Mouse (Mus musculus) adrenal gland, postnatal 10 days (tissue): ENCODE results near the gene Fbxl15. TPM values are rescaled to one million over a fixed set of nuclear protein-coding genes. Genes with fewer than 3 reads are reported as not detected.

Experiments used
- DNase-seq: peaks from one replicate; pipeline ENCODE4 v3.0.0; 2021; ENCODE audit warnings: mixed read lengths
- microRNA-seq: library from miRNA; unstranded; fragments of <30 nt; microRNA quantifications from one replicate; pipeline ENCODE4 v1.2.0, GENCODE M21; 2021
- total RNA-seq, 2 experiments: library from RNA; stranded (reverse); gene quantifications; 2 replicates each; pipeline ENCODE4 v1.2.3; 2021

The Fbxl15 gene
- total RNA-seq, 2 experiments from 2014 or later, result 8.9 to 10.5 TPM

DNA sequence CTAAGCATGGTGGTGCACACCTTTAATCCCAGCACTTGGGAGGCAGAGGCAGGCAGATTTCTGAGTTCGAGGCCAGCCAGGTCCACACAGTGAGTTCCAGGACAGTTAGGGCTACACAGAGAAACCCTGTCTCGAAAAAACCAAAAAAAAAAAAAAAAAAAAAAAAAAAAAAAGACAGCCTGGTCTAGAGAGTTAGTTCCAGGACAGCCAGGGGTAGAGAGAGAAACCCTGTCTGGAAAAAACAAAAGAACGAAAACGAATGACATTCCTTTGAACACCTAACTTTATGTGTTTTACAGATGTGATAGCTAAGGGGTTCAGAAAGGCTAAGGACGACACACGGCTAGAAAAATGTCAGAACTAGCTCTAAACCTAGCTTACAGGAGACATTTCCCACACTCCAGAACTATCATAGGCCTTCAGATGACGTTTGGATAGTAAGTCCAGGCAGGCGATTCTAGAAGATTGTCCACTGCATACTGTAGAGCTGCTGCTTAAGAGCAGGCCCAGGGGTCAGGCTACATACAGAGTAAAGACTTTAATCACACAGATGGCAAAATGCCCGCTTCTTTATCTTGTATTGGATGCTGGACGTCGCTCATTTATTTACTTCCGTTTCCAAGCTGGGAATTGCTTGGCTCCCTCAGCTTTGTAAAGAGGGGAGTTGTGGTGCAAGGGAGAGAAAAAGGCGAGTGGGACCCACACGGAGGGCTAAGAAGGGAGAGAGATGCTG, 20.1 kb downstream of the Fbxl15 start:
- no peak for DNase-seq

DNA sequence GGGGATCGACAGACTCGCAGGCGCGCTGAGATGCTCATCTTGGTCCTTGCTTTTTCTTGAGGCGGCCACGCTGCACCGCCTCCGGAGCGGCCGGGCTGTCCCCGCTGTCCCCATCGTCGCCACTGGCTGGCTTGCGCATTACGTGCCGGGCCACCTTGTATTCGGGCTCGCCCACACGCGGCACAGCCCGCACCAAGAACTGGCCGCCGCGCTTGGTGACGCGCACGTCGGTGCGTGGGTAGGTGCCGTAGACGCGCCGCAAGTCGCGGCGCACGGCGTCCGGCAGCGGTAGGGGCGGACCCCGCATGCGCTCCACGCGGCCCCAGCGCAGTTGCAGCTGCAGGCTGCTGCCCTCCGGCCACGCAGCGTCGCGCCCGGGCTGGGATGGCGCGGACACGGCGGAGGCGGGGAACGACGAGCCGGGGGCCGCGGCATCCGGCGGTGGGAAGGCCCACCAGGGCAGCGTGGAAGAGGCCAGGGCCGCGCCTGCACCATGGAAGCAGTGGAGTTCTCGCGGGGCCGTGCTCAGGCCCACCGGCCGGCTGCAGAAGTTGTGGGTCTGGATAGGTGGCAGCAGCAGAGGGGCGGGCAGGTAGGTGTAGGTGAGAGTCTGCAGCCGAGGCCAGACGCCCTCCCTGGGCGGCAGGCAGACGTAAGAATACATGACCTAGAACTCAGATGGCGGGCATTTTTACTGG, 20.9 kb downstream of the Fbxl15 start:
- DNase-seq, result peak; percentile 88

DNA sequence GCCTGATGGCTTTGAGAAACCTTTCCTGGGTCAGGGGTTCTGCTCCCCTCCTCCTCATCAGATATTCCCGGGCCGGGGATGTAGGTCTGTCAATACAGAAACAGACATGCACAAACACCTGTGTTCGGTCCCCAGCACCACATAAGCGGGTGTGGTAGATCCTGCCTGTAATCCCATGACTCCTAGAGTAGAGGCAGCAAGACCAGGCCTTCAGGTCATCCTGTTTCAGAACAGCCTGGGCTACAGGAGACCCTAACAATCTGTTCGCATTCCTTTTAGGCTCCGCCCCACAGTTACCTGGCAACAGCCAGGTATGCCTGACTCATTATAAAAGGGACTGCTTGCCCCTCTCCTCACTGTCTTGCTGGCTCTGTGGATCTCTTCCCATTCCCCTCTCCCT, 21.6 kb downstream of the Fbxl15 start:
- no peak for DNase-seq

DNA sequence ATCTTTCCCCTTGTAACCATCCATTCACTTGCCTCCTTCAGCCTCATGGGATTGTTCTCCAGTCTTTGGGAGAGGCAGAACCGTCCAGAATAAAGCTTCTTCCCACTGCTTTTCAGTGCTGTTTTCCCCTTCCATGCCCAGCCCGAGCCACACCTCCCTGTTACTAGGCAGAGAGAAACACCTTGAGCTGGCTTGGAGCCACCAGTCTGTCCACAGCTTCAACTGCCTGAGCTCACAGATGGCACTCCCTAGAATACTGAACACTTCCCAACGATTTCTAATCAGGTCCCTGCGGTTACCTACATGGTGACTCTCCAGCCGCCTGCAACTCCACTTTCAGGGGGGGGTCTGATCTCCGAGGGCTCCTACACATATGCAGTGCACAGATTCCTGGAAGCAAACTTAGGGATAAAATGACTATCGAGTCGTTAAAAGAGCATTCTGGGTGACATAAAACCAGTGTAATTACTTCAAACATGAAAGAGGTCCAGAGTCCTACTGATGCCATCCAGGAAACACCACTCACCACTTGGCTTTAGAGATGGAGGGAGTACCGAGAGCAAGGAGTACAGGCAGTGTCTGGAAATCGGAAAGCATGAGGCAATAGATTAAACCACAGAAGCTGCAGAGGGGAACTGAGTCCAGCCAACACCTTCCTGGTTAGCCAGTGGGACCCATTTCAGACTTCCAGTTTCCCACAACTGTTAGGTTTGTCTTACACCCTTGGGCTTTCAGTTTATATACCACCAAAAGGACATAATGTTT, 22.4 kb downstream of the Fbxl15 start, which contains the start of gene 2310034G01Rik:
TSS of gene 2310034G01Rik (minus strand) at position 135 of the 765 bp plus-strand sequence.
- DNase-seq, result no peak

DNA sequence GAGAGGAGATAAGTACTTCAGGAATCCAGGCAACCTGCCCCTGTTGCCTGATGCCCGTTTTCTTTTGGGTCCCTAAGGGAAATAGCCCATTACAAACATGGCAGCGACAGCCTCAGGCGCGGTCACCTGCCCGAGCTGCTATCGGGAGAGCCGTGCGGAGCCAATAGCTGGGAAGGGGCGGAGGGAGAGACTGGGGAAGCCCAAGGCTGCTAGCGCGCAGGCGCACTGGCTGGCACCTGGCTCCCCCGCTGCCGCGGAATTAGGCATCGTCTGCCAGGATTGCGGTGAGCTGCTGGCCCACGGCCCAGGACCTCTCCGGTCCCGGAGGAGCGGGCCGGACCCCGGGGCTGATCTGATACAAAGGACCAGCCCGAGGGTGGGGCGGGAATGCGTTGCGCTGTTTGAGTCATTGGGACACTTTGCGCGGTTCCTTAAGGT, 28.7 kb downstream of the Fbxl15 start:
- DNase-seq, result peak; percentile 89

DNA sequence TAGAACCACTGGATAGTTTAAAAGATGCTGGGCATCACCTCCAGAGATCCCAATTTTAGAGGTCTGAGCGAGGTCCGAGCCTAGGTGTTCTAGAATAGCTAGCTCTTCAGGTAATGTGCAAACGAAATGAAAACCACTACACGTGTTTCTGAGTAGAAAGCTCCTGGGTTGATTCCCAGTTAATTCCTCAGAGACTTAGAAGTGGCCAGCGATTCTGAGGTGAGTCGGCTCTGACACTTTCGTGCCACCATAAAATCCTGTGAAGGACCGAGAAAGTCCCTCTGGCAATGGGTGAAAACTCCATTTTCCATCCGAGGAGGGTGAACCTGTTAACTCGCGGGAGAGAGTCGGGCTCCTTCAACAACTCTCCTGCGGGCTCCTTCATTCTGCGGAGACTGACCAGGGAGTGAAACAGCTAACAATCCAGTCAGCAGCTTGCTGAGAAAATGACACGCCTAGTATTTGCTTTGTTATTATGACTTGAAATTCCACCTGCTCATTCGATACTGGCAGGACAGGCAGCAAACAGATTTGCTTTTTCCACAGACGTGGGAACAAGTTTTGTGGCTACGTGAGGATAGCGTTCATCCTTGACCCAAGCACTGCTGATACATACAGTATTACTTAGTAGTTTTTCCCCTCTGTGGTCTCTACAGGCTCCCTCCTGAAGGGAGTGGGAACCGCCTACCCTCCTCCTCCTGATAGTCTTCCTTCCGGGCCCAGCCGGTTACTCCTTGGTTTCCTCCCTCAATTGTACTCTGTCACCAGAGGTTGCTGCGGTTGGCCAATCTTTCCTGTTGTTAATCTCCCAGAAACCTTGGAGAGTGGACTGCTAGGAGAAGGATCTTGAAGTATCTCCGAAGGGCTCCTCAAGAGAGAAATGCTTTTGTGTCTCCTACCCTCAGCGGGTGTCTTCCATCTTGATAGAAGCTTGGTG, 29.6 kb downstream of the Fbxl15 start:
- DNase-seq, result no peak

DNA sequence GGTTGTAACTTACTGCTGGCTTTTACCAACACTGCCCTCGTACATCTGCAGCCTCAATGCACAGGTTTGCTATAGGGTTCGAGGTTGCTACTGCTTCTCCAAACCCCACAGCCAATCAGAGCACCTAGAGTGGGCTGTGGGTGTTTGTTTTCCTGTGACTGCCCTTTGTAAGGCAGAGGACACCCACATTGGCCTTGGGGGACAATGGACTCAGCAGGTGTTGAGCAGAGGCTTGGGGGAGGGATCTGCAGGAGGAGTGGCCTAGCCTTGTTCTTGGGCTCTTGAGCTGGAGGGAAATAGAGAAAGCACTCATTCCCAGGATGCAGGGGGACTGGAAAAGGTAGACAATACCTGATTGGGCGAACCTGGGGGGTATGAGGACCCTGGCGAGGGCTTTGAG, 30.4 kb downstream of the Fbxl15 start:
- no peak for DNase-seq

DNA sequence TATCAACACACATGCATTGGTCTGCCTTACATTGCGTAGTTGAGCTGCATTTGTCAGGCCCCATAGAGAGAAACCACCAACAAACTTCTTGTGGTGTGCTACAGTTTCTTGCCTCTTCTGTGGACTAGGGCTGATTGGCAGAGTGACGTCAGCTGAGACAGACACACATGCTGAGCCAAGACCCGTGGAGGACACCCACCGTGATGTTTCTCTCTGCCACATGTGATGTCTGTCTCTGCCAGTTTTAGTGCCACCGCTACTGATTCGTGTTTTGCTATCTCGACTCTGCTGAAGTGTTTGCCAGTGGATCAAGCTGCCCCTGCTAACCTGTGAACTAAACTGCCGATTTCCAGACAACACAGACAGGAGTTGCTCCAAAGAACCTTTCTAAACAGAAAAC, 34.1 kb downstream of the Fbxl15 start:
- DNase-seq, result no peak

DNA sequence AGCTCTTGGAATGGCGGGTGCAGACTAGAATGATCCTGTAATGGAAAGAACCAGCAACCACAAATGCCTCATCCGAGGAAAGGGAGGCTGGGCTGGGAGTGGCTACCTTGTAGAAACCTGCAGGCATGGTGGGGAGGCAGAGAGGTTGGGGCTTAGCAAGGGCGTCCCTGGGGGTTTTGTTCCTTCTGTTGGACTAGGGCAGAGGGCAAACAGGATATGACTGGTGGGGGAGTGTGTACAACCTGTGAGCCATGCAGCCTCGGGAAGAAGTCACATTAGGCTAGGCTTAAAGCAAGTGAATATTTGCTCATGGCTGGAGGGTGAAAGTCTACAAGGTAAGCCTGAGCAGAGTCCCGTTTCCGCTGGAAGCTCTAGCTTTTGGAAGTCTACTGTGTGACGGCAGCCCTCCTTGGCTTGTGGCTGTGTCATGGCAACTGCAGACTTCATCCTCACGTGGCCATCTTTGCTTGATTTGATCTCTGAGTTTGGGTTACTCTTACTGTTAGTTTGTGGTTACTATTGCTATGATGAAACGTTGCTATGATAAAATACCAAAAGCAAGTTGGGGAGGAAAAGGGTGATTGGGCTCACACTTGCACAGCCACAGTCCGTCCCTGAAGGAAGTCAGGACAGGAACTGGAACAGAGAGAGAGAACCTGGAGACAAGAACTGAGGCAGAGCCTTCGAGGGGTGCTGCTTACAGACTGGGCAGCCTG, 35.5 kb downstream of the Fbxl15 start:
- no peak for DNase-seq

DNA sequence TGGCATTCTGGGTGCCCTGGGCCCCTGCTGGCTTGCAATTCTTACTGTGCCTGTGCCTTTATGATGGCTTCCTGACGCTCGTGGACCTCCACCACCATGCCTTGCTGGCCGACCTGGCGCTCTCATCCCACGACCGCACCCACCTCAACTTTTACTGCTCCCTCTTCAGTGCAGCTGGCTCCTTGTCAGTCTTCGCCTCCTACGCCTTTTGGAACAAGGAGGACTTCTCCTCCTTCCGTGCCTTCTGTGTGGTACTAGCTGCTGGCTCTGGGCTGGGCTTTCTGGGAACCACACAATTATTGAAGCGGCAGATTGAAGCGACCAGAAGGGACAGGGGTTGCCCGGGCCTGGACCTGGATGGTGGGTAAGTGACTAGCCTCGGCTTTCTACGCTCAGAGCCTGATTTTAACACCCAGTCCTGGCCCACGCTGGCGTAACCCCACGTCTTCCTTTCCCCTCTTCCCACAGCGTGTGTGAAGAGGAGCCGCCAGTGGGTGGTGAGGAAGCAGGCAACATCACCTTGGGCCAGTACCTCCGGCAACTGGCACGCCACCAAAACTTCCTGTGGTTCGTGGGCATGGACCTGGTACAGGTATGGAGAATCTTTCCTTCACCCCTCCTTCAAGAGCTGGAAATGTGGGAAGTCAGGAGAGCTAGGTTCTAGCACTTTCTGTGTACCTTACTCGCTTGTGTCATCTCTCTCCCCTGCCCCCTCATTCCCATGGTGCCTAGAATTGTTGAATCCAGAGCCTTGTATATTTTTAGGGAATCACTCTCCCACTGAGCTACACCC, 40.0 kb downstream of the Fbxl15 start:
- no peak for DNase-seq

DNA sequence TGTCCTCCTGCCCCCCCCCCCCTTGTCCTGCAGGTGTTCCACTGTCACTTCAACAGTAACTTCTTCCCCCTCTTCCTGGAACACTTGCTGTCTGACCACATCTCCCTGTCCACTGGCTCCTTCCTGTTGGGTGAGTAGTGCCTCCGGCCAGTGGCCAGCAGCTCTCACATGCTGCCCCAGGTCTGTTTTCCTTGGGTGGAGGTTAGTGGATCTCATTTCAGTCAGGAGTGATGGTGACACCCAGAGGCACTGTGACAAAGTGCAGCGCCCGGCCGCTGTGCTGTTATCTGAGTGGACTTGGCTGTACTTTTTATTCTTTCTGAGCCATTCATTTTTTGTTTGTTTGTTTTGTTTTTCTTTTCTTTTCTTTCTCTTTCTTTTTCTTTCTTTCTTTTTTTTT, 41.2 kb downstream of the Fbxl15 start:
- DNase-seq, result peak; percentile 77

DNA sequence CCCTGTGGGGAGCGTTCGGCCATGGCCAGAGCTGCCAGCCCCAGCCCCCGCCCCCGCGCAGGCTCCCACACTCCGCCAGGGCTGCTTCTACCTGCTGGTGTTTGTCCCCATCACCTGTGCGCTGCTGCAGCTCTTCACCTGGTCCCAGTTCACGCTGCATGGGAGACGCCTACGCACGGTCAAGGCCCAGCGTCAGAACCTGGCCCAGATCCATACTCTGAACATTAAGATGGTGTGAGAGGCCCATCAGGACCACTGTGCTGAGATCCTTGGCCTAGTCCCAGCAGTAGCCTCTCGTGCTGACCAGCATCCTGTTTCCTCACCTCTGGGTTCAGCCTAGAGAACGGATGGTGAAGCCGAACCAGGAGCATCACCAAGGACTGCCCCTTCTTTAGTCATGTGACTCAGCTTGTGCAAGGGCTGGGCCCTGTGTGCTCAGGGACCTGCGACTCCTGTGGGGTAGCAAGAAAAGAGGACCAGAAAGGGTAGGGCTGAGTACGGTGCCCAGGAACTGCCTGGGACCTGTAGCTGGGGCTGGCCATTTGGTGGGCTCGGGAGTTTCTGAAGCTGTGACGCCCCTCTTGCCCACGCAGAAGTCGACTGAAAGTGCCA, 46.6 kb downstream of the Fbxl15 start:
- no peak for DNase-seq

DNA sequence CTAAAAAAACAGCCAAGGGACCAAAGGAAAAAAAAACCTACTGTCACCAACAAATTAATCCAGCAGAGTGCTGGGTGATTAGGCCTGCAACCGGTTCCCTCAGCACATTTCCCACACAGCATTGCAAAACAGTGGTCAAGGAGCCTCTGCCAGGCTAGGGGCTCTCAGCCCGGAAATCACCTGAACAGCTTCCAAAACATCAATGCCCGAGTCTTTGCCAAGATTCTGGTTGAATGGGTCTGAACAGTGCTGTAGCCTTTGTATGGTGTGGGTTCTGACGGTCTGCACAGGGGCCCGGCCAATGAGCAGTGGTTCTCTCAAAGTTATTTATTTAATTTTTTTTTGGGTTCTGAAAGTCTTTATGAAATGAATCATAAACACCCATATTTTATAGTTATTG, 47.5 kb downstream of the Fbxl15 start:
- DNase-seq, result no peak

DNA sequence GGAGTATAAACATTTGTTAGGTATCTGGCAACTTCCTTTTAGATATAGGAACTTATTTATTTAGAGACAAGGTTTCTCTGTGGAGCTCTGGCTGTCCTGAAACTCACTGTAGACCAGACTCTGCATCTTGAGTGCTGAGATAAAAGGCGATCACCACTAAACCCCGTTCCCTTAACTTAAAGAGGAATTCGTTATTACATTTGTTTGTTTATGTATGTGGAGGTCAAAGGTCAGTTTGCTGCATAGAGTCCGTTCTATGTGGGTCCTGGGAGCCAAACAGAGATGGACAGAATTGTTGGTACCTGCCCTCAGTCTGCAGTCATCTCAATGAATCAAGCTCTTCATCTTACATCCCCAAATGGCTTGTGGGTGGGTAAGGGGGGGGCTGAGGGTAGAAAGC, 47.9 kb downstream of the Fbxl15 start:
- DNase-seq, result no peak

Small RNA genes lying within 50 kb of the gene (microRNA-seq; reads per million reads assigned to microRNA genes)
- gene Mir146b, result 1.4 reads per million

Other genes with a start within 250 kb of the Fbxl15 start
- gene Elovl3, start 196.3 kb upstream of the Fbxl15 start, total RNA-seq, result 10 to 100 TPM in 1 of 2 experiments, 1 to 10 TPM in 1; 6.1 to 10.3 TPM
- 1 to 10 TPM in 1 of 2 experiments, under 1 TPM in 1; 0.81 to 2.5 TPM for gene Pitx3, start 179.9 kb upstream of the Fbxl15 start, total RNA-seq
- 10 to 100 TPM; 50.5 to 60.0 TPM for gene Gbf1, start 175.7 kb upstream of the Fbxl15 start, total RNA-seq
- gene Nfkb2, start 23.9 kb upstream of the Fbxl15 start, total RNA-seq, result 10 to 100 TPM; 20.8 to 24.2 TPM
- gene Psd, start 1.0 kb upstream of the Fbxl15 start, total RNA-seq, result 10 to 100 TPM in 1 of 2 experiments, 1 to 10 TPM in 1; 8.2 to 11.9 TPM
- gene Cuedc2, start 10.5 kb downstream of the Fbxl15 start, total RNA-seq, result 10 to 100 TPM; 78.9 to 90.4 TPM
- gene Mfsd13a, start 12.9 kb downstream of the Fbxl15 start, total RNA-seq, result 1 to 10 TPM; 4.6 to 7.4 TPM
- under 1 TPM; 0.33 to 0.58 TPM for gene 2310034G01Rik, start 22.1 kb downstream of the Fbxl15 start, total RNA-seq
- 100 to 1,000 TPM; 100 to 106 TPM for gene Actr1a, start 67.6 kb downstream of the Fbxl15 start, total RNA-seq
- gene Sufu, start 68.7 kb downstream of the Fbxl15 start, total RNA-seq, result 10 to 100 TPM; 21.5 to 23.4 TPM
- gene Trim8, start 173.5 kb downstream of the Fbxl15 start, total RNA-seq, result 10 to 100 TPM; 37.9 to 41.6 TPM
- 10 to 100 TPM; 41.7 to 43.0 TPM for gene Arl3, start 245.0 kb downstream of the Fbxl15 start, total RNA-seq
- gene Sfxn2, start 245.2 kb downstream of the Fbxl15 start, total RNA-seq, result 10 to 100 TPM; 11.2 to 16.4 TPM